Mouse (Mus musculus): ENCODE results near the gene Spag8. TPM values are rescaled to one million over a fixed set of nuclear protein-coding genes. Genes with fewer than 3 reads are reported as not detected.
A peak's percentile ranks its signal among the peaks of the same experiment; 100 is the strongest.

The Spag8 gene
- 1 to 10 TPM in 1 of 2 experiments, under 1 TPM in 1; 0.91 to 1.1 TPM for total RNA-seq (2021)

DNA sequence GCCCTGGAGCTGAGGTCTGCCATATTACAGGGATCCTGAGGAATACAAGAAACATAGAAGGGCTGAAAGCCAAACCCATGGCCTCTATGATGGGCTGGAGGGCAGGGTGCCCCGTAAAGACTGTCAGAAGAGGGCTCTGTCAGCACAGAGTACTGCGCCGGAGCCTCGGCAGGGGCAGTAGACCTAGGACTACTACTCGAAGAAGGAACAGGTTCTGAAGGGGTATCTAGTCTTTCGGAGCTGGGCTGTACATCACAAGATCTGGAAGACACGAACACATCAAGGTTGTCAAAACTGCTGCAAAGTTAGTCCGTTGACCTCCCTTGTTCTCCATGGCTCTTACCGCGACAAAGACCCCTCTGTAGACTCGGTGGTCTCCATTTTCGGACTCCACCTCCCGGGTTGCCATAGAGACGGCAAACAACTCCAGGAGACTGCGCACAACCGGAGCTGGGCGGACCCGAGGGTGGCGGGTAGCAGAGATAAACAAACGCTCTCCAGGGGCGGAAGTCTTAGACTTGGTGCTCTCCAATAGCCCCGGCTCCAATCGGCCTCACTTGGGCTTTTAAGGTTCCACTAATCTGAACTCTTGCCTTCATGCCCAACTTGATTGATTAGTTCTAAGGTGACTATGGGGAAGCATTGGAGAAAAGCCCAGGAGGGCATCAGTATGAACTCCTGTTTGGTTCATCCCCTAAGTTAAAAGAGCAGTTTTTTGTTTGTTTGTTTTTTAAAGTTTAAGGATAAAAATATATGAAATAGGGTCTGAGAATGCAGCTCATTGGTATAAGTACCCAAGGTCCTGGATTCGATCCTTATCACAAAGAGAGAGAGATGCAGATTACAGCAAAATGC lies at the start of gene Spag8:
Gene Spag8 (minus strand): TSS at position 434 of the 855 bp plus-strand sequence.
- DNase-seq (ENCODE audit: low spot score in 2 of 2) = peak in 1 of 2 experiments; percentile 42
- intact Hi-C loops (cut with DNase I) = no loop called here

DNA sequence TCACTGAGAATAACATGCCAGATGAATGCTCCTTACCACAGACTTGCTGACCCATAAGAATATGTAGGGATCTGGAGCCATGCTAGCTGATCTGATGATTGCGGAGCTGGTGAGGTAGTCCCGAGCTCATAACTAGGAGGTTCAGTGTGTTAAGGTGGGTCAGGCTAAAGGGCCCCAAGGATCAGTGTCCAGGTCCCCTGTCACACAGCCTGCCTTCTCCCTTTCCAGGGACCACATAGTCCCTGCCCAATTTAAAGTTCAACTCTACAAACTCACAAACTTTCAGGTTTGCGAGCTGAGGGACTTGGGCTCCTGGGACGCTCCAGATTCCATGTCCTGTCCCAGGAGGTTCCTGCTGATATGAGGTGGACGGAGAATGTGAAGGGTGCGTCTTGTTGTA lies 47.3 kb upstream of the Spag8 start, which contains the start of gene Olfr70:
Gene Olfr70 (minus strand): TSS at position 101 of the 400 bp plus-strand sequence.
- intact Hi-C loops (cut with DNase I) = no loop called here
- DNase-seq (ENCODE audit: low spot score in 2 of 2) = no peak

DNA sequence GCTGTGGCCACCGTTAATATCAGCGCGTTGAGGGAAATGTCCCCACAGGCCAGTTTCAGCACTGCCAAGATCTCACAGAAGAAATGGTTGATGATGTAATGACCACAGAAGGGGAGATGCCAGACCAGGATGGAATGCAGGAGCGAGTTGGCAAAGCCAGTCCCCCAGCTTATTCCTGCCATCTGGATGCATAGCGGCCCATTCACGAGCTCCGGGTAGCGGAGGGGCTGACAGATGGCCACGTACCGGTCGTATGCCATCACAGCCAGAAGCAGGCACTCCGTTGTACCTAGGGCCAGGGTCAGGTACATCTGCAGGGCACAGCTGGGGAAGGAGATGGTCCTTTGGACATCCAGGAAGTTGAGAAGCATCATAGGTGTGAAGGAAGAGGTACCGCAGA lies 43.2 kb upstream of the Spag8 start:
- DNase-seq (ENCODE audit: low spot score in 2 of 2) = no peak
- intact Hi-C loops (cut with DNase I) = no loop called here

DNA sequence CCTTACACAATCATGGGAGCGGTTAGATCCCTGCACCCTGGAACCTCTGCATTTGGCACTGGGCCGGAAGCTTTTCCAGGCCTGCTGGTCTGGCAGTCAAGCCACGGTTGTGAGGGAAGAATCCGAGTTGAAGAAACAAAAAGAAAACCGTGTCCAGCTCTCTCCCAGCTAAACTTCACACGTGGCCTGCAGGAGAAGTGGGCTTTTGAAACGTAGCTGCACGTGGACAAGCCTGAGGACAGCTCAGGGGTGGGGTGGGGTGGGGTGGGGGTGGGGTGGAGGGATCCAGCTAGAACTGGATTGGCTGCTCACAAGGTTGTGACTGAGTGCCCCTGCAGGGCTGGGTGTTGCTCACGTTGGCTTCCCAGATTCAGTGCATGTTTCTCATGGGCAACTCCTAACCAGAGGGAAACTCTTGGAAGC lies 41.9 kb upstream of the Spag8 start:
- intact Hi-C loops (cut with DNase I) = no loop called here
- no peak for DNase-seq (ENCODE audit: low spot score in 2 of 2)

DNA sequence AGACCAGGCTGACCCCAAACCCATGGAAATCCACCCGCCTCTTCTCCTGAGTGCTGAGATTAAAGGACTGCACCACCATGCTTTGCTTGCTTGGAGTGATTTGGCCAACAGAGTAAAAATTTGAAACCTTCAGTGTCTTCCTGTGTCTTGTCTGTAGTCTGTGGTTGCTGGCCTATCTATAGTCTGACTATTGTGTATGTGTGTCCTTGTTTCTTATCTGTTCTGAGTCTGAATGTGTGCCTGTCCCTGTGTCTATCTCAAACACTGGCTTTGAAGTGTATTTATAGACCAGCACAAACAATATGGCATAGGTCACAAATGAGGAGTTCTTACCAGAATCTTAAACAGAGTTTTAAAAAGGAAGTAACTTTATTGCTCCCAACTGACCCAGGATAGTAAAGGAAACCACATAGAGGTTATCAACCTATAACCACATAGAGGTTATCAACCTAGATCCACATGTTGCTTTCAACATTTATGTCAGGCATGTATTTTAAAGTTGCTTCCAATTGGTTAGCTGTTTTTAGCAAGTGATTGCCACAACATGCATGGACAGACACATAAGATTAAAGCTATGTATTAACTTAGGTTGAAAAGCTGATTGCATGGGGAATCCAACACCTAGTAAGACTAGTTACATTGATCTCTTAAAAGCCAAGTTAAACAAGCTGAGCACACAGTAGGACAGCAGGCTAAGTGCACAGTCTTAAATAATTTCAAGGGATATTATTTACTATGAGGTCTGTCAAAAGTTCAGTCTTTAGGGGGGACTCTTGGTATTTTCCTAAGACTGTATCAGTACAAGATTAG lies 41.2 kb upstream of the Spag8 start:
- intact Hi-C loops (cut with DNase I) = no loop called here
- no peak for DNase-seq (ENCODE audit: low spot score in 2 of 2)

DNA sequence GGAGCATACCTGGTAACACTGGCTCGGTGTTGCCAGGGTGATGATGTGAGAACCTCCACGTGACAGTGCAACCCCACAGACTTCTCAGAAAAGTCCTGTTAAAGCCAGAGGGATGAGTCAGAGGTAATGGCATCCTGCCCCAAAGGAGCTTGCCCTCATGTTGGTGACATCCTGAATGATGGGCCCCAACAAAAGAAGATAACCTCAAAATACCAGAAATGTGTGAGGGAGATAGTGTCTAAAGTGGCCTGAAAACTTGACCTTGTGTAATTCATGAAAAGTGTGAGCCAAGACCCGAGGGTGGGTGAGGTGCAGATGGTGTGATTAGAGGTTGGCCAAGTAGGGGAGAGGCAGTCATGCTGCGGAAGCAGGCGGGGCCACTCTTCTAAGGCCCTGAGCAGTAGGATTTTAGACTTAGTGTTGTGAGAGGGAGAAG lies 40.4 kb upstream of the Spag8 start:
- intact Hi-C loops (cut with DNase I) = no loop called here
- DNase-seq (ENCODE audit: low spot score in 2 of 2) = no peak

DNA sequence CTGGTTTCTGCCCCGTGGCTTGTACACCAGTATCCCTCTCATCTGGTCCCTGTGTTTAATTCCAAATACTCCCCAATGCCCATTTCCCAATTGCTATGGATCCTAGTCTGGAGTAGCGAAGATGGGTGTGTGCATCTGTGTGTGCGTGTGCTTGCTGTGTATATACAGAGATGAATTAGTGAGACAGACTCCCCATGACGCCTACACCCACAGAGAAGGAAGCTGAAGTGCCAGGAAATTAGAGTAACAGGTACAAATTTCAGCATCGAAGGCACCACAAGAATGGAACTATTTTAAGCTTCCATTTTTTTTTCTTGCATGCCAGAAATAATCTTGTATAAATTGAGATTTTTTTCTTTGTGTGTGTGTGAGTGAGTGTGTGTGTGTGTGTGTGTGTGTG lies 37.6 kb upstream of the Spag8 start:
- intact Hi-C loops (cut with DNase I) = no loop called here
- DNase-seq (ENCODE audit: low spot score in 2 of 2) = no peak

DNA sequence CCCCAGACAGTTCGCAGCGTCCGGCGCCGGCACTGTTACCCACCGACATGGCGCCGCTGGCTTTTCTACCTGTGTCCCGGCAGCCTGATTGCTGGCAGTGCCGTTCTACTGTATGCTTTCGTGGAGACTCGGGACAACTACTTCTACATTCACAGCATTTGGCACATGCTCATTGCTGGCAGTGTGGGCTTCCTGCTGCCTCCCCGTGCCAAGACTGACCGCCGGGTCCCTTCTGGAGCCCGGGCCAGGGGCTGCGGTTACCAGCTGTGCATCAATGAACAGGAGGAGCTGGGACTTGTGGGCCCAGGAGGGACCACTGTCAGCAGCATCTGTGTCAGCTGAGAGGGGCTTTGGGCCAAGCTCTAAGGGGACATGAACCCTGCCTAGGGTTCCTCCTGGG lies 36.6 kb upstream of the Spag8 start:
- intact Hi-C loops (cut with DNase I) = no loop called here
- DNase-seq (ENCODE audit: low spot score in 2 of 2) = no peak

DNA sequence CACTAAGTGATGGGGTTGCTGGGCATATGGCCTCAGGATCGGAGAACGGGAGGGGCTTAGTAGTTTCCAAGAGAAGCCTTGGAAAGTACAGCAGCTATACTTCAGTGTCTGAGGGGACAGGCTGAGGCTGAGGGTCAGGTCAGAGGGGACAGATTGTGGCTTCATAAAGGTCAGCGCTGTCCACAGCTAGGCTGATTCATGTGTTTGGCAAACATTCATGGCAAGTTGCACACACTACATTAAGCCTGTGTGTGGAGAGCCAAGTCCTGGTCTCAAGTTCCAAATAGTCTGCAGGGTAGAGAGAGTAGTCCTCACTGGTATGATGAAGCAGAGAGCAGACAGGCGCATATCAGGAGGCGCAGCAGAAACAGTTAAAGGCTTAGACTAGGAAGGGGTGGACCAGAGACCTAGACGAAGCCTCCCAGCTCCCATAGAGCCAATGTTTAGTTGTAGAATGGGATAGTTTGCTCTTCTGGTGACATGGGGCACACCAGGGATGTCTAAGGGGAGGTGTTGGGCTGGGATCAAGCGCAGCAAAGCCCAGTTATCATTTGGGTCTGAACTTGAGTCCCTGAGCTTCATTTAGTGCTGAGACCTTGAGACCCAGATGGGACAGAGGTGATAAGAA lies 26.1 kb upstream of the Spag8 start:
- intact Hi-C loops (cut with DNase I) = no loop called here

DNA sequence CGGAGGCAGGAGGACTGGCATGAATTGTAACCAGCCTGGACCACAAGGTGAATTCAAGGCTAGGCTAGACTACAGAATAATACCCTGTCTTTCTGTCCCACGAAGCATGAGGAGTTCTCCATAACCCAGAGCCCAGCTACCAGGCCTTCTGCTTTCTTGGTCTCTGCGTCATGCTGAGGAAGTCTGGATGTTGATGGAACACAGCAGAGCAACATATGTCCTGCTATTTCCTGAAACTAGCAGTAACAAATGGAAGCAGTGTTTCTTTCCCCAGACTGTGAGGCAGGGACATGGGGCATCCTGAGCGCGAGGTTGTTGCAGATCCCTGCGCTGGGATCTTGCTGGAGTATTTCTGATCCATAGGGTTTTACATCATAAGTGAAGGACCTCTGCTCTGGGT lies 25.1 kb upstream of the Spag8 start:
- DNase-seq (ENCODE audit: low spot score in 2 of 2) = no peak
- intact Hi-C loops (cut with DNase I) = no loop called here

More for the DNA sequence above, 26.1 kb upstream of the Spag8 start:
- DNase-seq (ENCODE audit: low spot score in 2 of 2) = no peak

DNA sequence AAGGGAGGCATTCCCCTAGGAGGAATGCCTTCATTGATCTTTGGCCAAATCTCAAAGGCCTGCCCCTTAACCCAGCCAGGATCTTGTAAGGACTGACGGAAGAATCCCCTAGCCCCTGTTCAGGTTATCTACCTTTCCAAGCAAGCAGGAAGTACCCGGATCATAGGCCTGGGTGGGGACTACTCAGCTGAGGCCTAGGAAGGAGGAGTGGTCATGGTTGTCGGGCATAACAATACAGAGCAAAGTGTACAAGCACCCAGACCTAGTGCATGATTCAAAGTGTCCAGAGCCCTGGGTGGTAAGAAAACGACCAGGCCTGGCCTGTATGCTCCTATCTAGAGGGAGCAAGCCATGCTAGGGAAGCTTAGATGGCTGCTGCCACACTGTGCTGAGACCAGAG lies 22.2 kb upstream of the Spag8 start:
- no peak for DNase-seq (ENCODE audit: low spot score in 2 of 2)
- intact Hi-C loops (cut with DNase I) = no loop called here

DNA sequence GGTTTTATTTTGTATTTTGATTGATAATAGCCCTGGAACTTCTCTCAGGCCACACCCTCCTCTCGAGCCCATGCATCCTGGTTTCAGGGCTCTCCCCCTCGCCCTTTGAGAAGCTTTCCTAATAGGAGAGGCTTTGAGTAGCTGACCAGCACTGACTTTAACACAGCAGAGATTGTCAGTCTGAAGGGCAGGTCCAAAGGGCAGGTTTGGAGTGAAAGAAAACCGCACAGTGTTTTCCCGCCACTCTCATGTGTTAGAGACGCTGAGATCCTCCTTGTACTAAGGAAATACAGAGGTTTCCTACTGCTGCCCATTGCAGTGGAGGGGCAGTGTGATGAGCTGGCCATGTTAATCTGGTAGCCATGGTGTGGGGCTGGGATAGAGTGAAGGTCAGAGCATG lies 21.6 kb upstream of the Spag8 start:
- intact Hi-C loops (cut with DNase I) = loop anchor here (5.0 kb wide), 1 partner anchor 32 kb away; no protein-coding TSS in a partner anchor
- no peak for DNase-seq (ENCODE audit: low spot score in 2 of 2)

DNA sequence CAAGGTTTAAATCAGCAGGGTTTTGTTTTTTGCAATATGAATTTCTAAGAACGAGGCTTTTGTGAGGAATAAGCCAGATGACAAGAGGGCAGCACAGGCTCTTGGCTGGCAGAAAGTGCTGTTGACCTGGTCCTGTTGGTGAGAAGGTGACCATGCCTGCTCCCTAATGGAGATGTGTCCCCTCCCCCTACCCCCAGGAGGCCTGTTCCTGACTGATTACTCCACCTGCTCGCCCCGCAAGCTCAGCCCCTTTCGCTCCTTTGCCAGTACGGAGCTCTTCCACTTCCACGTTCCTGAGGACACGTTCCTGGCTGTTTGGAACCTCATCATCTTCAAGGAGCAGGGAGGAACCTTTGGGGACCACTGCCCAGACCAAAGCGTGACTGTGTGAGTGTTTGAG lies 20.3 kb upstream of the Spag8 start:
- intact Hi-C loops (cut with DNase I) = loop anchor here (5.0 kb wide), 1 partner anchor 34 kb away; no protein-coding TSS in a partner anchor
- DNase-seq (ENCODE audit: low spot score in 2 of 2) = no peak

DNA sequence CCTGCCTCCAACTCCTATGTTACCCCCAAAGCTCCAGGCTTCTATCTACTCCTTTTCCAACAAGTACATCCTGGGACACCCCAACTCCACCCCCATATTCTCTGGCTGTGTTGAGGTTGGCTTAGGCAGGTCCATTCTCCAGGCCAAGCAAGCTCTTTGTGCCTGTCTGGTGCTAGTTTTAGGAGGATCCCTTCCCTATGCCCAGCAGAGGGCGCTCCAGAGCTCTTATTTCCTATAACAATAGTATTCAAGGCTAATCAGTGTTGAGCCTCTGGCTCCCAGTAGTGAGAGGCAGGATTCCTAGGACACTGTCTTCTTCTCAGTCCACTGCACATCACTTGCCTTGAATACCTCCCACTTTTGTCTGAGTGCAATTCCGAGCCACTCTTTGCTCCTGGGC lies 18.7 kb upstream of the Spag8 start:
- intact Hi-C loops (cut with DNase I) = loop anchor here (5.0 kb wide), 1 partner anchor 35 kb away; no protein-coding TSS in a partner anchor
- peak; percentile 70 to 85 for DNase-seq (ENCODE audit: low spot score in 2 of 2)

DNA sequence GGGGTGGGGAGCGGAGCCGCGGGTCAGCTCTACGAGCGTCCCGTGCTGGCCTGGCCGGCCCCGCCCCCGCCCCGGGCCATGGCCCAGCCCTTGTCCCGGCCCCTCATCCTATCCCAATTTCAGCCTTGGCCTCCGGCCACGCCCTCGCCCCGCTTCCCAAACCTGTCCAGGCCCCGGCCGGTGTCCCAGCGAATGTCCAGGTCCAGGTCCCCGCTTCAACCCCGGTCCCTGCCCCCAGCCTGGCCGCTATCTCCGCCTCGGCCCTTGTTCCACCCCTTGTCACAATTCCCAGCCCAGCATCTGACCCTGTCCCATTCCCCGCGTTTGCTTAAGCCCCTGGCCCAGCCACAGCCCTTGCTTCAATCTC lies 16.0 kb upstream of the Spag8 start:
- no peak for DNase-seq (ENCODE audit: low spot score in 2 of 2)
- intact Hi-C loops (cut with DNase I) = no loop called here

DNA sequence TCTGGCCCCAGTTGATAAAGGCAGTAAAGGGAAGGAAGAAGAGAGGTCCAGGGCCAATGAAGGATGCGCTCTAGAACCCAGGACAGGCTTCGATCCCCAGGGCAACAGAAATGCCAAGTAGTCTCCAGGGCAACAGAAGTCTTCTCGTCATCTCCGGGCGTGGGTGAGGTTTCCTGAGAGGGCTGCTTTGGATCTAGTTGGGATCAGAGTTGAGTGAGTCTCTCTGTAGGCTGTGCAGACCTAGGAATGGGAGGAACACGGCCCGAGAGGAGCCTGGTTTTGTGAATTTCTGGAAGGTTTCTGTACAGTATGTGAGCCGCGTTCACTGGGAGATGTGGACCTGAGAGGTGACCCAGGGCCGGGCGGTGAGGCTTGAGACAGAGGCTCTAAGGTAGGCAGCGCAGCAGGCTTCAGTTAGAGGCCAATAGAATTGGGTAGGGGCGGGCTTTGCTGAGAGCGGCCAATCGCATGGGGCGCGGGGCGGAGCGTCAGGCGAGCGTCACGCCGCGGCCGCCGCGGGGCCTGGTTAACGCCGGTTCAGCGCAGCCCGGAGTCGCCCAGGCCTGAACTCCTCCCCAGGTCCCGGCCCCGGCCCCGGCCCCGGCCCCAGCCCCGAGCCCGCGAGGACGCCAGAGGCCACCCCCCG lies 15.5 kb upstream of the Spag8 start, which contains the start of the genes Tmem8b and Fam221b:
Gene Tmem8b (plus strand): TSS at position 190 of the 646 bp plus-strand sequence.
Gene Fam221b (minus strand): TSS at position 364 of the 646 bp plus-strand sequence.
- intact Hi-C loops (cut with DNase I) = no loop called here

DNA sequence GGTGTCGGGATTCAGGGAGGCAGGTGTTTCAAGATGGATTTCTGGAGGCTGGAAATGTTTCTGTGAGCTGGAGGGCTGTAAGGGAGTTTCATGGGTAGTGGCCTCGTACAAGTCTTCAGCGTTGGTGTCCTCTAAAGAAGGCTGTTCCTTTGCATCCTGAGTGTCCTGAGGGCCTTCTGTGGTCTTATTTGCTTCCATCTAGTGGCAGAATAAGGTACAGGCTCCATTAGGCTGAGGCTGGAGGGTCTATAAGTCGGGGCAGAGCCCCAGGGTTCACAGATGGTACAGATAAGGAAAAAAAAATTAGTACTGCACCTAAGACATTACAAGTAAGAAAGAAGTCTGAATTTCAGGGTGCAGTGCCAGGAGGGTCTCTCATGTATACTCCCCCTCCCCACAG lies 13.0 kb upstream of the Spag8 start:
- DNase-seq (ENCODE audit: low spot score in 2 of 2) = no peak
- intact Hi-C loops (cut with DNase I) = loop anchor here (2.0 kb wide), 1 partner anchor 36 kb away; the partner anchor contains the start of gene Npr2

More for the DNA sequence above, 15.5 kb upstream of the Spag8 start, which contains the start of the genes Tmem8b and Fam221b:
- peak; percentile 90 to 92 for DNase-seq (ENCODE audit: low spot score in 2 of 2)

DNA sequence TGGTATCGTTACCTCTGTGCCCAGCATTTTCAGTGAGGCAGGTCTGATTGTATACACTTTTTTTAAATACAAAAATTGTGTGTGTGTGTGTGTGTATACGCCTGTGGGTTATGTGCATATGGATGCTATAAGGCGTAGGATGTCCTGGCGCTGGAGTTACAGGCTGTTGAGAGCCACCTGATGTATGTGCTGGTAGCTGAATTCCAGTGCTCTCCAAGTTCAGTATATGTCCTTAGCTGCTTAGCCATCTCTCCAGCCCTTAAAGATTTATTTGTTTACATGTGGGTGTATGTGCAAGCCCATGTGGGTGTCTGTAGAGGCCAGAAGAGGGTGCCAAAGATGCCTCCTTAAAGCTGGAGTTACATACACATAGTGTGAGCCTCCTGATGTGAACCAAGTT lies 3.8 kb upstream of the Spag8 start:
- intact Hi-C loops (cut with DNase I) = loop anchor here (2.0 kb wide), 1 partner anchor 26 kb away; the partner anchor contains the start of gene Npr2
- DNase-seq (ENCODE audit: low spot score in 2 of 2) = peak in 1 of 2 experiments; percentile 33

Measured in left cerebral cortex, postnatal 36 days (tissue).